Mouse (Mus musculus): Measurements from ENCODE around the gene Macrod2. TPM values are rescaled to one million over a fixed set of nuclear protein-coding genes. Genes with fewer than 3 reads are reported as not detected.

The Macrod2 gene
- polyA plus RNA-seq, 1 experiment: not detected

DNA sequence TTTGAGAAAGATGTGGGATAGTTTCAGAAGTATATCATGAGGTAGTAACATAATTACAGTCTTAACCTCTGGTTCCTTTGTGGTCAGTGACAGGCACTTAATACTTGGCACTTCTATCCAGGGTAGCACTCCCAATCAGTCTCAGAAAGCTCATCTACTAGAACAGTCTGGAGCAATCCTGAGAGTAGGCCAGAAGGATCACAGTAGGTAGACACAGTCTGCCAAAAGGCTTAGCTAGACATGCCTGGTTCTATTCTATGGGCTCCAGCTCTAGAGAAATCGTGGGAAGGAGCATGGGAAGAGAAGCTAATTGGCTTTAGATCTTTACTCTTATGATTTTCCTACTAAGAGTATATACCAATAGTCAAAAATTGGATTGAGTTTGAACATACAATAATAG, 1891.7 kb downstream of the Macrod2 start:
- H3K27ac ChIP-seq (ENCODE audit: insufficient read depth, low read depth, low read length): no peak overlapping the region
- 73% methylated on average over 1 of the region's 1 CpGs for WGBS
- H3K4me1 ChIP-seq (ENCODE audit: control insufficient read depth, insufficient read depth, low read length): no peaks in the 10 kb centered on the region
- TF ChIP-seq POLR2A (IDR thresholded peaks at IDR 0.05; ENCODE audit: insufficient read depth, low read depth, low read length) (no peak), CTCF (IDR thresholded peaks at IDR 0.05; ENCODE audit: insufficient read depth, low read depth, low read length) (no peak)
- no peak overlapping the region for H3K4me3 ChIP-seq (ENCODE audit: insufficient read depth, low read depth, low read length)

DNA sequence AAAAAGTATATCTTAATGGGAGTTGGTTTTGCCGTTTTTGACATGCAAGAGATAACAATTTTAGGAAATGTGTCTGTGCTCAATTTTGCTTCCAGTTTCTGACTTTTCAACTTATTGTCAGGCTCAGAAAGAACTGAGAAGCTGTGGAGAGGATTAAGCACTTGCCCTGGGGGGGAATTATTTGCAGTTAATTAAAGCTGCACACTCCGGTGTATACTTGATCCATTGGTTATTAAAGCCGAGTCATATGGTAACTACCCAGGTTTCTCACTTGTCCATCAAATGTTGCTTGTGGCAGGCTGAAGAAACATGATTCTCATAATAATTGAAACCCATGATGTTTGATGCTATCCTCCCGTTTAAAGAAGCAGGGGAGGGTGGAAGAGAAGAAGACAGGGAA, 1899.7 kb downstream of the Macrod2 start:
- Histone ChIP-seq H3K4me3 (ENCODE audit: insufficient read depth, low read depth, low read length) (no peak overlapping the region), H3K4me1 (ENCODE audit: control insufficient read depth, insufficient read depth, low read length) (no peaks in the 10 kb centered on the region), H3K27ac (ENCODE audit: insufficient read depth, low read depth, low read length) (no peak overlapping the region)
- TF ChIP-seq CTCF (IDR thresholded peaks at IDR 0.05; ENCODE audit: insufficient read depth, low read depth, low read length) (no peak), POLR2A (IDR thresholded peaks at IDR 0.05; ENCODE audit: insufficient read depth, low read depth, low read length) (no peak)
- WGBS: 52% methylated on average over 4 of the region's 4 CpGs

DNA sequence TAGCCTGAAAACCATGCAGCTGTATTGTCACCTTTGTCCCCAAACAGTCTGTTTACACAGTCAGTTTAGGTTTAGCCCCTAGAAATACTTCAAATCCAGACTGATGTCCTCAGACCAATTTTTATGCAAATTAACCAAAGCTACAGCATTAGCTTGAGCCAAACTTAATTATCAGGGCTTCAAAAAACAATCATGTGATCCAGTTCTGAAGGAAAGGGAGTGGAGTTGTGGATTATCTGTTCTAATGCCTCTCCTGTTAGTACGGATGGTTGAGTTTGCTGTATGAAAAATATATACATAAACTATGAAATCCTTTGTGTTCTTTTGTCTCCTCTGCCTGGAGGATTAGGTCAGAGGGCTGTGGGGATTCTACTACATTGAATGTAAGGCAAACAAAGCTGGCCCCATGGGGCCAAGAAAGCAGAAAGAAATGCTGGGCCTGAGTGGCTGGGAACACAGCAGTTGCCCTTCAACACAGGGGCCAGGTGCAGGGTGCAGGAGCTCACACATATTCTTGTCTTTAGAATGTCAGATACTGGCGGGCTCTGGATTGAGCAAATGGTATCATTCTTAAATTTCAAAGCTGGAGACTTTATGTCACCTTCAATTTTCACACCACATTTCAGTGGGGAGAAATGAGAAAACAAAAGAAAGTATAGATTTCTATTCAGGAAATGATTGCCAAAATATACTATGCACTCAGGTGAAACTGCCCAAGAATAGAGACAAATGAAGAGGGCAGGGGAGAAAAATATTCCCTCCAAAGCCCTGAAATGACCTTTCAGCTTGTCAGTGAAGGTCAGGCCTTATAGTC, 1908.2 kb downstream of the Macrod2 start:
- no peak overlapping the region for H3K27ac ChIP-seq (ENCODE audit: insufficient read depth, low read depth, low read length)
- no peak overlapping the region for H3K4me3 ChIP-seq (ENCODE audit: insufficient read depth, low read depth, low read length)
- no peaks in the 10 kb centered on the region for H3K4me1 ChIP-seq (ENCODE audit: control insufficient read depth, insufficient read depth, low read length)
- 55% methylated on average over 2 of the region's 2 CpGs for WGBS
- no peak for TF ChIP-seq CTCF (IDR thresholded peaks at IDR 0.05; ENCODE audit: insufficient read depth, low read depth, low read length)
- no peak for TF ChIP-seq POLR2A (IDR thresholded peaks at IDR 0.05; ENCODE audit: insufficient read depth, low read depth, low read length)

DNA sequence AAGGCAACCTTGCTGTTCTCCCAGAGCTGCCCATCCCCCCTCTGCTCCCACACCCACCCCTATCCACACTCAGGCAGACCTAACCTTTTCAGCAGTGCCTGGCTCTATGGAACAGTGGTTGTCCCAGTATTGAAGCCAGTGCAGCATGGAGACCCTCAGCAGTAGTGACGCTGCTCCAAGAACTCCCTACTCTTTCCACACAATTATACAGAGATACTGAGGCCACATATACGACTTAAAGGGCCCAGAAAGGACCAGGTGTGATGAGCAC, 1908.7 kb downstream of the Macrod2 start:
- TF ChIP-seq POLR2A (IDR thresholded peaks at IDR 0.05; ENCODE audit: insufficient read depth, low read depth, low read length) (no peak), CTCF (IDR thresholded peaks at IDR 0.05; ENCODE audit: insufficient read depth, low read depth, low read length) (no peak)
- H3K27ac ChIP-seq (ENCODE audit: insufficient read depth, low read depth, low read length): no peak overlapping the region
- H3K4me1 ChIP-seq (ENCODE audit: control insufficient read depth, insufficient read depth, low read length): no peaks in the 10 kb centered on the region
- WGBS: 66% methylated on average over 2 of the region's 2 CpGs
- H3K4me3 ChIP-seq (ENCODE audit: insufficient read depth, low read depth, low read length): no peak overlapping the region

DNA sequence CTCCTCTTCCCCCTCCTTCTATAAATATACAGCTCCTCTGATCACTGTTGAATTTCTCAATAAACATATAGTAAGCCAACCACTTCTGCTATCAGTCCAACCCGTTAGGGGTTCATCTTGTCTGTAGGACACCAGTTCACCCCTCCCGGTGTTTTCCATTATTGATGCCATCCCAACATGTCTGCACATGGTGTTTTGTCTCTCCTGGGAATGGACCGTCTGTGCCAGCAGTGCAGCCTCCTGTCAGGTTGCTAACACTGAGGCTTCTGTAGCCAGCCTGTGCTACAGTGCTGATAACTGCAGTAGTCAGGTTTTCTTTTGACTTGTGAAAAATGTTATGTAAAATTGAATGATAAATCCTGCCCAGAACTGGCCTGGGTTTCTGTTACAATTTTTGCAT, 1928.0 kb downstream of the Macrod2 start:
- Histone ChIP-seq H3K27ac (ENCODE audit: insufficient read depth, low read depth, low read length) (no peak overlapping the region), H3K4me3 (ENCODE audit: insufficient read depth, low read depth, low read length) (no peak overlapping the region), H3K4me1 (ENCODE audit: control insufficient read depth, insufficient read depth, low read length) (no peaks in the 10 kb centered on the region)
- 88% methylated on average over 3 of the region's 3 CpGs for WGBS
- no peak for TF ChIP-seq CTCF (IDR thresholded peaks at IDR 0.05; ENCODE audit: insufficient read depth, low read depth, low read length)
- no peak for TF ChIP-seq POLR2A (IDR thresholded peaks at IDR 0.05; ENCODE audit: insufficient read depth, low read depth, low read length)

DNA sequence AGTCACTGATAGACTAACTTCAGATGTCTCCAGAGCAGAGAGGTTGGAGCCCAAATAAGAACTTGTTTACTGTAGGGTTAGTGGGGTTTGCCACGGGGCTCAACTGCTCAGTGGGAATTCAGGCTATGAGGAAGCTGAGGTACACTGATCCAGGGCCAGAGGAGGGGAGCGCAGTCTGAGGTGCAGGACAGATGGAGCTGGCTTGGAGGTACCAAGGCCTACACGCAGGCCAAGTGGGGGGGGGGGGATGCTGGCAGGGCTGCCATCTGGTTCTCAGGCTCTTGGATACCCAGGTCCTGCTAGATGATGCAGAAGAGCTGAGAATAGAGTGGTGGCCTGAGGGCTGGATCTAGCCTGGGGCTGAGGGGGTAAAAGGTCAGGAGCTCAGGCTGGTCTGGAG, 1931.6 kb downstream of the Macrod2 start:
- H3K27ac ChIP-seq (ENCODE audit: insufficient read depth, low read depth, low read length): no peak overlapping the region
- H3K4me3 ChIP-seq (ENCODE audit: insufficient read depth, low read depth, low read length): no peak overlapping the region
- WGBS: 90% methylated on average over 3 of the region's 3 CpGs
- TF ChIP-seq POLR2A (IDR thresholded peaks at IDR 0.05; ENCODE audit: insufficient read depth, low read depth, low read length) (no peak), CTCF (IDR thresholded peaks at IDR 0.05; ENCODE audit: insufficient read depth, low read depth, low read length) (no peak)
- H3K4me1 ChIP-seq (ENCODE audit: control insufficient read depth, insufficient read depth, low read length): no peaks in the 10 kb centered on the region

DNA sequence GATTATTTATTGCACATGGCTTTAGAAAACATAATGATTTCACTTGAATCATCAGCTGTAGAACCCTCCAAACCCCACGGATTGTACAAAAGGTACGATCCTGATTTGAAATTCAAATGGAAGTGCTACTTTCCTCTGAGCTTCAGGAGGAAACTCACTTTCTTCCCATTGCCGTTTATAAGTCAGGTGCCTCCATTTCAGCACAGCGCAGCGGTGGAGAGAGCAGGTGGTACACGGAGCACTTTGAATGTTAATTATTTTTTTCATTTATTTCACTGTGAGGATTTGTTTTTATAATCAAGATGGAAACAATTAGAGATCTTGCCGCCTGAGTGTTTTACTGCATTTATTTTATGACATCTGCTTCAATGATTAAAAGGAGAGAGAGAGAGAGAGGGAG, 1934.7 kb downstream of the Macrod2 start:
- Histone ChIP-seq H3K4me1 (ENCODE audit: control insufficient read depth, insufficient read depth, low read length) (peaks cover 4% of the 10 kb centered on the region; the same call in 1 of the 2 replicates), H3K27ac (ENCODE audit: insufficient read depth, low read depth, low read length) (no peak overlapping the region), H3K4me3 (ENCODE audit: insufficient read depth, low read depth, low read length) (no peak overlapping the region)
- WGBS: 63% methylated on average over 7 of the region's 7 CpGs
- TF ChIP-seq CTCF (IDR thresholded peaks at IDR 0.05; ENCODE audit: insufficient read depth, low read depth, low read length): no peak
- TF ChIP-seq POLR2A (IDR thresholded peaks at IDR 0.05; ENCODE audit: insufficient read depth, low read depth, low read length): no peak

DNA sequence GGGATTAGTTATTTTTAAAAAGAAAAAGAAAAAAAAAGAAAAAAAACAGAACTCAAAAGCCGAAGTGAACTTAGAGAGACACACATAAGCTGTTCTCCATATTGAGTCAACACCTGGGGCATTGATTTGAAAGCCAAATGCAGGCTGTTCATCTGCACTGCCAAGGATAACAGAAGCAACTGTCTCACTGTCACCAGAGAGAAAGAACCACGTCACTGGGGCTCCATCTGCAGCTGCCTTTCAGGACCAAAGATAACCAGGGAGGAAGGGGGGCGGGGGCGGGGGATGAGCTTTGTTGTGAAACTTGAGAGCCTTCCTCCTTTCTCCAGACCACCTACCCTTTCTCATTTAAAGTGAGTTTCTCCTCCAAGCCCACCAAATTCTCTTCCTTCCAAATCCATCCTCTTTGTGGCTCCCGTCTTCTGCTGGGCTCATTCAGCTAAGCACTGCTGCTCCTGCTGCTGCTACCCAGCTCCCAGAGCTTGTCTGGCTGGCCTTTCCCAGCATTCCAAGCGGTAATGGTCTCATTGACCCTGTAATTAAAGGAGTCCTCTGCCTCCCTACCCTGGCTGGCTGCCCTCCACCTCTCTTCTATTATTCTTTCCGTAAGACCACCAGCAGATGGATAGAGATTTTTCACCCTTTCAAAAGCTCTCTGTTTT, 1939.5 kb downstream of the Macrod2 start:
- TF ChIP-seq POLR2A (IDR thresholded peaks at IDR 0.05; ENCODE audit: insufficient read depth, low read depth, low read length) (no peak), CTCF (IDR thresholded peaks at IDR 0.05; ENCODE audit: insufficient read depth, low read depth, low read length) (no peak)
- WGBS: 32% methylated on average over 7 of the region's 7 CpGs
- no peak overlapping the region for H3K4me3 ChIP-seq (ENCODE audit: insufficient read depth, low read depth, low read length)
- H3K27ac ChIP-seq (ENCODE audit: insufficient read depth, low read depth, low read length): no peak overlapping the region
- H3K4me1 ChIP-seq (ENCODE audit: control insufficient read depth, insufficient read depth, low read length): peaks cover 4% of the 10 kb centered on the region; the same call in 1 of the 2 replicates
